In the genomic region with DNA sequence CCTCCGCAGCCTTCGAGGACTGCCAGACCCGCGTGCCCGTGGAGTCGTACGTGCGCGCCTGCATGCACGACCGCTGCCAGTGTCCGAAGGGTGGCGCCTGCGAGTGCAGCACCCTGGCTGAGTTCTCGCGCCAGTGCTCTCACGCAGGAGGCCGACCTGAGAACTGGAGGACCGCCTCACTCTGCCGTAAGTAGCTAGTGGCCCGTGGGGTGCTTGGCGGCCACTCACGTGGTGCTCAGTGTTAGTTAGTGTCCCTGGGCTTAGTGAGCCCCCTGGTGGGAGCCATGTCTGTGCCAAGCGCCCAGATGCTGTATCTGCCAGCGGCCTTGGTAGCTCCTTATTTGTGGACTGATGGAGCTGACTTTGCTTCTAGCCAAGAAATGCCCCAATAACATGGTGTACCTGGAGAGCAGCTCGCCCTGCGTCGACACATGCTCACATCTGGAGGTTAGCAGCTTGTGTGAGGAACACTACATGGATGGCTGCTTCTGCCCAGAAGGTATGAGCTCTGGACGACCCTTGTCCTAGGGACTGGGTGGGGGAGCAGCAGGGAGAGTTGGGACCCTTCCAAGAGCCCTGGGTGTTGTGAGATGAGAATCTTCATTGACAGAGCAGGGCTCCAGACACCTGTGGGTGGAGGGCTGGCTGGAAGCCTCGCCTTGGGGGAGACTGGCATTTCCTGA, we compare ENCODE assay signal across 8 mouse cellular contexts. TPM values are rescaled to one million over a fixed set of nuclear protein-coding genes. Genes with fewer than 3 reads are reported as not detected.
A peak's percentile ranks its signal among the peaks of the same experiment; 100 is the strongest.
DNase-seq lines count a peak whose midpoint lies in the region; ATAC-seq lines count a peak whose summit lies in the region.

No protein-coding gene starts in this region.

- 39% methylated on average over 30 of the region's 30 CpGs for WGBS in heart, embryonic 15.5 days
- 52% methylated on average over 30 of the region's 30 CpGs for WGBS in embryonic facial prominence, embryonic 12.5 days
- 47% methylated on average over 30 of the region's 30 CpGs for WGBS in intestine, embryonic 15.5 days
- WGBS in liver, embryonic 15.5 days (ENCODE audit: insufficient replicate concordance), result 43% methylated on average over 30 of the region's 30 CpGs

- no peaks in the 10 kb centered on the region for H3K36me3 ChIP-seq in heart, embryonic 15.5 days
- no peaks in the 10 kb centered on the region for H3K36me3 ChIP-seq in embryonic facial prominence, embryonic 12.5 days
- H3K36me3 ChIP-seq in intestine, embryonic 15.5 days, result no peaks in the 10 kb centered on the region
- H3K36me3 ChIP-seq in liver, embryonic 15.5 days (replicated peaks), result no peaks in the 10 kb centered on the region

- H3K4me1 ChIP-seq in heart, embryonic 15.5 days (replicated peaks), result 0 out of 2 replicates have a peak, but pooled peaks cover 2% of the 10 kb centered on the region
- H3K4me1 ChIP-seq in embryonic facial prominence, embryonic 12.5 days, result no peaks in the 10 kb centered on the region
- no peaks in the 10 kb centered on the region for H3K4me1 ChIP-seq in intestine, embryonic 15.5 days (replicated peaks)
- H3K4me1 ChIP-seq in liver, embryonic 15.5 days (replicated peaks), result no peaks in the 10 kb centered on the region

- no peak for ATAC-seq in heart, embryonic 15.5 days (replicated peaks; ENCODE audit: insufficient number of reproducible peaks, insufficient read depth, low FRiP score, low read depth)
- ATAC-seq in embryonic facial prominence, embryonic 12.5 days (ENCODE audit: insufficient number of reproducible peaks, insufficient read depth, low FRiP score, low TSS enrichment), result no peak
- peak; percentile 20; the same call in 1 of the 2 replicates for ATAC-seq in intestine, embryonic 15.5 days
- ATAC-seq in liver, embryonic 15.5 days (ENCODE audit: insufficient read depth), result no peak
- no peak for ATAC-seq in CD4-positive, CD25-positive, alpha-beta regulatory T cell, adult 4 months

- H3K27ac ChIP-seq in heart, embryonic 15.5 days, result no peak overlapping the region
- no peak overlapping the region for H3K27ac ChIP-seq in embryonic facial prominence, embryonic 12.5 days
- no peak overlapping the region for H3K27ac ChIP-seq in intestine, embryonic 15.5 days
- H3K27ac ChIP-seq in liver, embryonic 15.5 days (replicated peaks), result no peak overlapping the region

- H3K4me2 ChIP-seq in heart, embryonic 15.5 days, result peak overlapping the region; percentile 56
- peak overlapping the region; percentile 35 for H3K4me2 ChIP-seq in embryonic facial prominence, embryonic 12.5 days (replicated peaks)
- peak overlapping the region; percentile 53 for H3K4me2 ChIP-seq in intestine, embryonic 15.5 days (replicated peaks)
- peak overlapping the region; percentile 31; the same call in 1 of the 2 replicates for H3K4me2 ChIP-seq in liver, embryonic 15.5 days

- no peak overlapping the region for H3K9ac ChIP-seq in heart, embryonic 15.5 days
- H3K9ac ChIP-seq in embryonic facial prominence, embryonic 12.5 days, result no peak overlapping the region
- 0 out of 2 replicates have a peak overlapping the region, but pooled peaks have one; percentile 20 for H3K9ac ChIP-seq in intestine, embryonic 15.5 days
- H3K9ac ChIP-seq in liver, embryonic 15.5 days, result no peak overlapping the region

- peaks cover 25% of the 10 kb centered on the region for H3K27me3 ChIP-seq in heart, embryonic 15.5 days
- H3K27me3 ChIP-seq in embryonic facial prominence, embryonic 12.5 days, result 0 out of 2 replicates have a peak, but pooled peaks cover 2% of the 10 kb centered on the region
- peaks cover 38% of the 10 kb centered on the region for H3K27me3 ChIP-seq in intestine, embryonic 15.5 days (replicated peaks)
- peaks cover 60% of the 10 kb centered on the region for H3K27me3 ChIP-seq in liver, embryonic 15.5 days

- DNase-seq in heart, postnatal 25 days (ENCODE audit: low spot score), result no peak
- DNase-seq in retina, postnatal 7 days (ENCODE audit: low read depth, low spot score), result peak; percentile 27
- no peak for DNase-seq in urinary bladder, postnatal 4 days (ENCODE audit: low spot score in 2 of 2)

- H3K4me3 ChIP-seq in heart, embryonic 15.5 days, result peak overlapping the region; percentile 24; the same call in 1 of the 2 replicates
- H3K4me3 ChIP-seq in embryonic facial prominence, embryonic 12.5 days, result peak overlapping the region; percentile 9; the same call in 1 of the 2 replicates
- no peak overlapping the region; the same call in 1 of the 2 replicates for H3K4me3 ChIP-seq in intestine, embryonic 15.5 days (replicated peaks)
- no peak overlapping the region for H3K4me3 ChIP-seq in liver, embryonic 15.5 days (replicated peaks)

- intact Hi-C loops in heart, postnatal 25 days (cut with DNase I), result no loop called here

- no peaks in the 10 kb centered on the region for H3K9me3 ChIP-seq in heart, embryonic 15.5 days (replicated peaks)
- H3K9me3 ChIP-seq in embryonic facial prominence, embryonic 12.5 days, result no peaks in the 10 kb centered on the region
- H3K9me3 ChIP-seq in intestine, embryonic 15.5 days, result no peaks in the 10 kb centered on the region
- H3K9me3 ChIP-seq in liver, embryonic 15.5 days (replicated peaks), result no peaks in the 10 kb centered on the region

RNA-seq across cellular contexts. Expression of a gene that starts 3.6 kb away (rescaled TPM):
- 0.09 and 0.23 TPM in 2 replicates for polyA plus RNA-seq in heart, embryonic 15.5 days (2015; fragmentation: Nextera tagmentation; extraction: Ambion mirVana)
- total RNA-seq in heart, postnatal 25 days (2021), result not detected
- 0.13 and 0.48 TPM in 2 replicates for polyA plus RNA-seq in embryonic facial prominence, embryonic 12.5 days (2016; fragmentation: Nextera tagmentation; extraction: Ambion mirVana)
- 9.4 and 16.7 TPM in 2 replicates for polyA plus RNA-seq in intestine, embryonic 15.5 days (2015; fragmentation: Nextera tagmentation; extraction: Ambion mirVana)
- 0.10 and 0.20 TPM in 2 replicates for polyA plus RNA-seq in liver, embryonic 15.5 days (2015; fragmentation: Nextera tagmentation; extraction: Ambion mirVana)
- not detected for polyA plus RNA-seq in CD4-positive, CD25-positive, alpha-beta regulatory T cell, adult 4 months (2017; shearing (Covaris generic))

RNA-seq across cellular contexts. Expression of a gene that starts 38.6 kb away (rescaled TPM):
- polyA plus RNA-seq in heart, embryonic 15.5 days (2015; fragmentation: Nextera tagmentation; extraction: Ambion mirVana), result 0.08 and 0.22 TPM in 2 replicates
- not detected for total RNA-seq in heart, postnatal 25 days (2021)
- polyA plus RNA-seq in embryonic facial prominence, embryonic 12.5 days (2016; fragmentation: Nextera tagmentation; extraction: Ambion mirVana), result 0.19 and 0.23 TPM in 2 replicates
- 0.21 and 0.24 TPM in 2 replicates for polyA plus RNA-seq in intestine, embryonic 15.5 days (2015; fragmentation: Nextera tagmentation; extraction: Ambion mirVana)
- polyA plus RNA-seq in liver, embryonic 15.5 days (2015; fragmentation: Nextera tagmentation; extraction: Ambion mirVana), result 3.1 and 3.3 TPM in 2 replicates
- under 1 TPM; 0.28 to 0.37 TPM for polyA plus RNA-seq in CD4-positive, CD25-positive, alpha-beta regulatory T cell, adult 4 months (2017; shearing (Covaris generic))

Comparison
In these comparisons a context has a peak if more than half of its experiments do, and no peak if none do; other contexts are left out.
1. H3K4me3 ChIP-seq: peak in heart, embryonic 15.5 days (single experiment) and embryonic facial prominence, embryonic 12.5 days (single experiment); none in intestine, embryonic 15.5 days (single experiment) and liver, embryonic 15.5 days (single experiment).
2. Peak in every context shown above with its lines, with median percentiles within 50 percentile points of each other: H3K4me2 ChIP-seq.